Mouse (Mus musculus) midbrain, embryonic 11.5 days (tissue): ENCODE measurements around the gene Atp6v1g2. TPM values are rescaled to one million over a fixed set of nuclear protein-coding genes. Genes with fewer than 3 reads are reported as not detected.

Experiments
- ATAC-seq: fragments of 200-750 bp; cut with Nextera tagmentation; 2 replicates; pipeline ENCODE4 v1.8.0; 2017; ENCODE audit warnings: moderate TSS enrichment, moderate library complexity; ENCODE audit not compliant: low FRiP score
- DNase-seq: peaks from one replicate; pipeline ENCODE4 v3.0.0; 2015; ENCODE audit warnings: low spot score; ENCODE audit errors: missing footprints
- H3K27ac ChIP-seq: fragments of 300-500 bp; sonication (generic); 2 replicates; pipeline ENCODE4 v1.5.1; 2014; ENCODE audit warnings: low read depth, low read length
- H3K27me3 ChIP-seq: fragments of 300-500 bp; sonication (generic); 2 replicates; pipeline ENCODE4 v1.6.1; 2014; ENCODE audit warnings: mild to moderate bottlenecking, low read length, moderate library complexity, mixed read lengths; ENCODE audit not compliant: control insufficient read depth, insufficient read depth
- H3K36me3 ChIP-seq: fragments of 300-500 bp; sonication (generic); 2 replicates; pipeline ENCODE4 v1.6.1; 2014; ENCODE audit warnings: mild to moderate bottlenecking, low read length, moderate library complexity, mixed read lengths; ENCODE audit not compliant: control insufficient read depth, insufficient read depth
- H3K4me1 ChIP-seq: fragments of 300-500 bp; sonication (generic); 2 replicates; pipeline ENCODE4 v1.6.1; 2014; ENCODE audit warnings: low read length; ENCODE audit not compliant: control insufficient read depth, insufficient read depth
- H3K4me2 ChIP-seq: fragments of 300-500 bp; sonication (generic); 2 replicates; pipeline ENCODE4 v1.6.1; 2014; ENCODE audit warnings: mild to moderate bottlenecking, moderate library complexity
- H3K4me3 ChIP-seq: fragments of 300-500 bp; sonication (generic); 2 replicates; pipeline ENCODE4 v1.5.1; 2014; ENCODE audit warnings: low read depth, low read length
- H3K9ac ChIP-seq: fragments of 300-500 bp; sonication (generic); 2 replicates; pipeline ENCODE4 v1.6.1; 2014; ENCODE audit warnings: low read length
- H3K9me3 ChIP-seq: fragments of 300-500 bp; sonication (generic); 2 replicates; pipeline ENCODE4 v1.6.1; 2016; ENCODE audit warnings: low read length; ENCODE audit not compliant: control insufficient read depth
- WGBS: fragments of 180-500 bp; shearing (Covaris S2); extraction: QIAGEN DNeasy Blood & Tissue Kit; methylation state at CpG from one replicate; pipeline ENCODE4 v1.1.7; 2014; 5-methylcytosine and 5-hydroxymethylcytosine counted together
- polyA plus RNA-seq: library from polyadenylated mRNA; unstranded; fragments of >200 nt; fragmentation: Nextera tagmentation; extraction: Ambion mirVana; gene quantifications from 2 replicates; pipeline ENCODE4 v1.2.1, GENCODE M21; 2014

The Atp6v1g2 gene
- polyA plus RNA-seq, 1 experiment from 2014 or later = 17.8 TPM

- no peaks in the 10 kb centered on the region for H3K9me3 ChIP-seq
- peaks cover 38% of the 10 kb centered on the region for H3K4me1 ChIP-seq
- H3K27ac ChIP-seq = peak overlapping the region; percentile 94; the same call in 1 of the 2 replicates
- H3K27me3 ChIP-seq = no peaks in the 10 kb centered on the region
- H3K4me3 ChIP-seq = peak overlapping the region; percentile 99
- H3K9ac ChIP-seq = peak overlapping the region; percentile 100
- ATAC-seq (peak; percentile 1; the same call in 1 of the 2 replicates), DNase-seq (no peak)
- peak overlapping the region; percentile 97 for H3K4me2 ChIP-seq
- 31% methylated on average over 12 of the region's 12 CpGs for WGBS
- peaks cover 21% of the 10 kb centered on the region for H3K36me3 ChIP-seq
Observed at GRCm38 (mm10) chr17:35240384-35241304, 7.2 kb downstream of the Atp6v1g2 start.

GRCm38 (mm10) chr17:35241305-35242014 is 8.0 kb downstream of the Atp6v1g2 start, which contains the start of gene Ddx39b:
Ddx39b (plus strand) TSS chr17:35241746.
- ATAC-seq = peak; percentile 90
- H3K4me1 ChIP-seq = peaks cover 40% of the 10 kb centered on the region
- under 1% methylated on average over 69 of the region's 69 CpGs for WGBS
- DNase-seq = peak; percentile 99
- H3K9me3 ChIP-seq = no peaks in the 10 kb centered on the region
- H3K36me3 ChIP-seq = peaks cover 26% of the 10 kb centered on the region
- peak within 1 kb of the TSS; percentile 99 for H3K4me3 ChIP-seq
- H3K4me2 ChIP-seq = peak within 1 kb of the TSS; percentile 97
- H3K27ac ChIP-seq = peak within 1 kb of the TSS; percentile 94
- peak within 1 kb of the TSS; percentile 100 for H3K9ac ChIP-seq
- no peaks in the 10 kb centered on the region for H3K27me3 ChIP-seq

- Histone ChIP-seq H3K4me1 (peaks cover 37% of the 10 kb centered on the region), H3K9me3 (no peaks in the 10 kb centered on the region), H3K36me3 (peaks cover 34% of the 10 kb centered on the region), H3K4me2 (peak overlapping the region; percentile 97), H3K27me3 (no peaks in the 10 kb centered on the region), H3K9ac (peak overlapping the region; percentile 100), H3K4me3 (peak overlapping the region; percentile 99), H3K27ac (peak overlapping the region; percentile 94)
- WGBS = under 1% methylated on average over 54 of the region's 55 CpGs
- peak; percentile 96 for DNase-seq
- ATAC-seq = peak; percentile 42
Observed at GRCm38 (mm10) chr17:35242015-35242941, 8.8 kb downstream of the Atp6v1g2 start.

- H3K36me3 ChIP-seq = peaks cover 39% of the 10 kb centered on the region
- WGBS = 6% methylated on average over 16 of the region's 16 CpGs
- H3K4me2 ChIP-seq = peak overlapping the region; percentile 97
- H3K9ac ChIP-seq = peak overlapping the region; percentile 100
- no peak for ATAC-seq
- peak overlapping the region; percentile 99 for H3K4me3 ChIP-seq
- no peaks in the 10 kb centered on the region for H3K9me3 ChIP-seq
- peak overlapping the region; percentile 94 for H3K27ac ChIP-seq
- peak; percentile 94 for DNase-seq
- no peaks in the 10 kb centered on the region for H3K27me3 ChIP-seq
- peaks cover 37% of the 10 kb centered on the region for H3K4me1 ChIP-seq
Observed at GRCm38 (mm10) chr17:35243086-35243485, 9.6 kb downstream of the Atp6v1g2 start.

- Histone ChIP-seq H3K27ac (no peak overlapping the region), H3K4me3 (0 out of 2 replicates have a peak overlapping the region, but pooled peaks have one; percentile 99), H3K27me3 (no peaks in the 10 kb centered on the region), H3K36me3 (peaks cover 52% of the 10 kb centered on the region), H3K4me1 (peaks cover 37% of the 10 kb centered on the region), H3K4me2 (peak overlapping the region; percentile 97), H3K9me3 (no peaks in the 10 kb centered on the region), H3K9ac (peak overlapping the region; percentile 100)
- ATAC-seq = no peak
- DNase-seq = no peak
- 84% methylated on average over 2 of the region's 2 CpGs for WGBS
Observed at GRCm38 (mm10) chr17:35244999-35245398, 11.5 kb downstream of the Atp6v1g2 start.

- Histone ChIP-seq H3K27me3 (no peaks in the 10 kb centered on the region), H3K27ac (no peak overlapping the region), H3K36me3 (peaks cover 58% of the 10 kb centered on the region), H3K9ac (no peak overlapping the region; the same call in 1 of the 2 replicates), H3K9me3 (no peaks in the 10 kb centered on the region), H3K4me3 (no peak overlapping the region), H3K4me2 (no peak overlapping the region), H3K4me1 (peaks cover 28% of the 10 kb centered on the region)
- ATAC-seq (no peak), DNase-seq (no peak)
- 87% methylated on average over 15 of the region's 15 CpGs for WGBS
Observed at GRCm38 (mm10) chr17:35245731-35246623, 12.5 kb downstream of the Atp6v1g2 start.

GRCm38 (mm10) chr17:35247144-35247543 is 13.7 kb downstream of the Atp6v1g2 start:
- Histone ChIP-seq H3K36me3 (peaks cover 66% of the 10 kb centered on the region), H3K4me2 (no peak overlapping the region), H3K4me3 (no peak overlapping the region), H3K27ac (no peak overlapping the region), H3K27me3 (no peaks in the 10 kb centered on the region), H3K4me1 (peaks cover 28% of the 10 kb centered on the region), H3K9me3 (no peaks in the 10 kb centered on the region), H3K9ac (no peak overlapping the region)
- ATAC-seq (no peak), DNase-seq (no peak)
- 91% methylated on average over 7 of the region's 7 CpGs for WGBS
